Mouse (Mus musculus) heart, adult 2 months (tissue): ENCODE data around the gene Gli2. TPM values are rescaled to one million over a fixed set of nuclear protein-coding genes. Genes with fewer than 3 reads are reported as not detected.

Source experiments
- DNase-seq, 2 experiments: peaks; one replicate each; pipeline ENCODE4 v3.0.0; 2021
- H3K27ac ChIP-seq: fragments of 200-600 bp; 2 replicates; pipeline ENCODE4 v1.8.1; 2022
- H3K27me3 ChIP-seq: fragments of 200-500 bp; 2 replicates; pipeline ENCODE4 v1.6.1; 2012; ENCODE audit warnings: mild to moderate bottlenecking, low read length, inconsistent platforms, mixed read lengths; ENCODE audit not compliant: control insufficient read depth, insufficient read depth
- H3K36me3 ChIP-seq: fragments of 200-500 bp; 2 replicates; pipeline ENCODE4 v1.6.1; 2012; ENCODE audit warnings: low read length, inconsistent platforms; ENCODE audit not compliant: control insufficient read depth, insufficient read depth
- H3K4me1 ChIP-seq: fragments of 200-500 bp; 2 replicates; pipeline ENCODE4 v1.6.1; 2011; ENCODE audit warnings: low read length; ENCODE audit not compliant: control insufficient read depth, insufficient read depth
- H3K4me3 ChIP-seq: fragments of 200-600 bp; 2 replicates; pipeline ENCODE4 v1.8.1; 2022
- H3K79me2 ChIP-seq: fragments of 200-500 bp; replicated peaks from 2 replicates; pipeline ENCODE4 v1.6.1; 2012; ENCODE audit warnings: mild to moderate bottlenecking, inconsistent platforms, low read length, moderate library complexity, mixed read lengths; ENCODE audit not compliant: control insufficient read depth, insufficient read depth
- H3K9ac ChIP-seq: fragments of 200-500 bp; 2 replicates; pipeline ENCODE4 v1.6.1; 2012; ENCODE audit warnings: low read depth, mild to moderate bottlenecking, control low read depth, inconsistent platforms, low read length, mixed read lengths
- CTCF ChIP-seq: fragments of 200-600 bp; IDR thresholded peaks from 2 replicates; pipeline ENCODE4 v1.8.1; 2022; ENCODE audit warnings: antibody characterized with exemption, mild to moderate bottlenecking, moderate library complexity
- EP300 ChIP-seq: fragments of 200-500 bp; IDR thresholded peaks from 2 replicates; pipeline ENCODE4 v1.6.1; 2011; ENCODE audit warnings: low read depth, low read length, control low read depth; ENCODE audit not compliant: insufficient read depth
- POLR2A ChIP-seq: fragments of 200-500 bp; IDR thresholded peaks from 2 replicates; pipeline ENCODE4 v1.6.1; 2011; ENCODE audit warnings: mild to moderate bottlenecking, low read depth, low read length, control low read depth; ENCODE audit not compliant: insufficient read depth
- WGBS: fragments of 180-500 bp; shearing (Covaris S2); methylation state at CpG from one replicate; pipeline ENCODE4 v1.1.7; 2018; 5-methylcytosine and 5-hydroxymethylcytosine counted together
- intact Hi-C: fragments of 180-260 bp; cut with DNase I; formaldehyde crosslinking; loops from one replicate; pipeline ENCODE4 v1.15.1; 2025
- polyA plus RNA-seq: library from polyadenylated mRNA; depleted of rRNA; stranded (reverse); fragments of >200 nt; gene quantifications from 2 replicates; pipeline ENCODE4 v1.2.3, GENCODE M21; 2012
- total RNA-seq, 2 experiments: library from RNA; stranded (reverse); gene quantifications; 2 replicates each; pipeline ENCODE4 v1.2.3; 2021

The Gli2 gene
- total and polyA plus RNA-seq, 3 experiments = 1.0 to 2.6 (median 1.2) TPM

DNA sequence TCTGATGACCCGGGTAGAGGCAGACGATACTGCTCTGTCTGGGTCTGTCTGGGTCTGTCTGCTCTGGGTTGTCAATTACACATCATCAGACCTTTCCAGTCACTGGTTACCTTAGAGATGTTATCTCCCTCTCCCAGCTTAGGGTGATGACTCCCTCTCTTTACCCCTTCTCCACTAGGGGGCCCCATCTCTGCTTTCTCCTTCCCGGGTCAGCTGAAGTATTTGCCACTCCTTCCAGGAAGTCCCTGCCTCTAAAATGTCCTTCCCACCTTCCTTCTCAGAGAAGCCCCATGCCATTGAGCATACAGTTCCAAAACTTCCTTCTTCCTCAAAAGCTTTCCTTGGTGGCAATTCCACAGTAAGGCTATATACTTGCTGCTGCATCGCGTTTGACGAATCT, 21.5 kb upstream of the Gli2 start:
- no peak overlapping the region for H3K9ac ChIP-seq
- no peaks in the 10 kb centered on the region for H3K36me3 ChIP-seq
- H3K4me3 ChIP-seq = no peak overlapping the region
- intact Hi-C loops = no loop called here
- H3K4me1 ChIP-seq = no peaks in the 10 kb centered on the region
- no peak overlapping the region for H3K27ac ChIP-seq
- no peaks in the 10 kb centered on the region for H3K79me2 ChIP-seq
- peaks cover 2% of the 10 kb centered on the region; the same call in 1 of the 2 replicates for H3K27me3 ChIP-seq
- 63% methylated on average over 6 of the region's 6 CpGs for WGBS
- no peak for DNase-seq
- no peak for TF ChIP-seq POLR2A
- peak; percentile 25 for TF ChIP-seq CTCF
- TF ChIP-seq EP300 = no peak

DNA sequence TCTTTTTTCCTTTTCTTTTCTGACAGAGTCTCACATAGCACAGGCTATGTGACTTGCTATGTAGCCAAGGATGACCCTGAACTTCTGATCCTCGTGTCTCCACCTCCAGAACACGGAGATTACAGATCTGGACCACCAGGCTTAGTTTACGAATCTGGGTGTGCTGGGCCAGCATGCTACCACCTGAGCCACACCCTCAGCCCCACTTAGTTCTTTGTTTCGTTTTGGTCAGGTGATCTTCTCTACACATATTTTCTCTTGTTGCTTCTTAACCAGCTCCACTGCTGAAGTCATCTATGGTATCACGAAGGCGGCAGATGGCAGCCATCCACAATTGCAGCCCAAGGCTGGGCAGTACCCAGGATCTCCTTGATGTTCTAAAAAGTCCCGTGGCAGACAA, 20.5 kb upstream of the Gli2 start:
- no peaks in the 10 kb centered on the region for H3K36me3 ChIP-seq
- H3K79me2 ChIP-seq = no peaks in the 10 kb centered on the region
- H3K4me1 ChIP-seq = no peaks in the 10 kb centered on the region
- no peak overlapping the region for H3K9ac ChIP-seq
- no peak overlapping the region for H3K27ac ChIP-seq
- no peak for DNase-seq
- H3K4me3 ChIP-seq = no peak overlapping the region
- H3K27me3 ChIP-seq = 0 out of 2 replicates have a peak, but pooled peaks cover 2% of the 10 kb centered on the region
- WGBS = 88% methylated on average over 7 of the region's 7 CpGs
- intact Hi-C loops = no loop called here
- TF ChIP-seq CTCF = no peak
- no peak for TF ChIP-seq EP300
- TF ChIP-seq POLR2A = no peak

DNA sequence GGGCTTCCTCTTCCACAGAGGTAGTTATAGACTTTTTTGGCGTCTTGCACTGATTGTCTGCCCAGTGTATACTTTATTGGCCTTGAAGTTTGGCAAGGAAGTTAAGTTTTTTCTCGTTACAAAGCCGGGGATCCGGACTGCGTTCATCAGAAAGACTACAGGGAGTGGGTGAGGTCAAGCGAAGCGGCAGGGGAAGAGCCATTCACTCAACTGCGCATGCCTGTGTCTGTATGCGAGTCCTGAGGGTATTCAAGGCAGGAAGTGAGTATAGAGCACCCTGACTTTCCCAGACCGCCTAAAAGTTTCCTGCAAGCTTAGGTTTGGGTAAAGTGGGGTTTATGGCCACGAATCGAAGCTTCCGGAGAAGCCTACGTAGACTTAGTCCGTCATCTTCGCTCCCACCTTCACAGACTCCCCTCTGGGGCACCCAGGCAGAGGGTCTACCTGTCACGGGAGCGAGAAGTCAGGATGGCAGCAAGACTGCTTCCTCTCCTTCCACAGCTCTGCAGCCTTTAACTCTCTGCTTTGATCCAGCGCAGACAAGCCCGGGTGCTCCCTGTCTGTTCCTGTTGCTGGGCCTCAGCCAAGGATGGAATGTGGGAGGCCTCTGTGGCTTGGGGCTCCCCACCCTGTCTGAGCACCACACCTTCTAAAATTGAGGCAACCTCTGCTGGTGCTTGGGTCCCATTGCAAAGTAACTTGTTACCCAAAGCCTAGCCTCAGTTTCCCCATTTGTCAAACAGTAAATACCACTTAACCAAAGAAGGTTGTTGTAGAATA, 11.7 kb upstream of the Gli2 start:
- H3K27me3 ChIP-seq = no peaks in the 10 kb centered on the region
- WGBS = 55% methylated on average over 20 of the region's 20 CpGs
- H3K9ac ChIP-seq = no peak overlapping the region
- H3K4me3 ChIP-seq = no peak overlapping the region
- no peaks in the 10 kb centered on the region for H3K36me3 ChIP-seq
- DNase-seq = peak; percentile 26 to 31
- H3K27ac ChIP-seq = no peak overlapping the region
- no peaks in the 10 kb centered on the region for H3K4me1 ChIP-seq
- no peaks in the 10 kb centered on the region for H3K79me2 ChIP-seq
- no peak for TF ChIP-seq CTCF
- no peak for TF ChIP-seq EP300
- no peak for TF ChIP-seq POLR2A
- intact Hi-C loops = no loop called here

DNA sequence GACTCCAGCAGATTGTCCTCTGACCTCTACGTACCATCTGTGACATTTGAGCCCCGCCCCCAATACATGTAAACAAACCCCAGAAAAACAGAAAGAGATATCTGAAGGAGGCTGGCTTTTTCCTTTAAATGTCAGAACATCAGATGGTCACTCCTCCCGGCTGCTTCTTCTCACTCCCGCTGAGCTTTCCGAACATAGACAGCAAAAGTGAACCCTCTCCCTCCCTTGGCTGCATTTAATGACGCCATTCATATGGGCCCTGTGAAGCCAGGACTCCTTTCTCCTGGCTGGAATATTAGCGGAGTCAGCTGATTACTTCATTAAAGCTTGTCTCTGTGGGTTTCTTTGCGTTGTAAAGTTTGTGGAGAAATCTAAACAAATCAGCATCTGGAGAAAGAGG, 3.1 kb upstream of the Gli2 start:
- 68% methylated on average over 8 of the region's 8 CpGs for WGBS
- DNase-seq = no peak
- intact Hi-C loops = no loop called here
- Histone ChIP-seq H3K4me1 (no peaks in the 10 kb centered on the region), H3K36me3 (no peaks in the 10 kb centered on the region), H3K9ac (no peak overlapping the region), H3K79me2 (no peaks in the 10 kb centered on the region), H3K27ac (no peak overlapping the region), H3K27me3 (peaks cover 11% of the 10 kb centered on the region), H3K4me3 (no peak overlapping the region)
- TF ChIP-seq CTCF = no peak

DNA sequence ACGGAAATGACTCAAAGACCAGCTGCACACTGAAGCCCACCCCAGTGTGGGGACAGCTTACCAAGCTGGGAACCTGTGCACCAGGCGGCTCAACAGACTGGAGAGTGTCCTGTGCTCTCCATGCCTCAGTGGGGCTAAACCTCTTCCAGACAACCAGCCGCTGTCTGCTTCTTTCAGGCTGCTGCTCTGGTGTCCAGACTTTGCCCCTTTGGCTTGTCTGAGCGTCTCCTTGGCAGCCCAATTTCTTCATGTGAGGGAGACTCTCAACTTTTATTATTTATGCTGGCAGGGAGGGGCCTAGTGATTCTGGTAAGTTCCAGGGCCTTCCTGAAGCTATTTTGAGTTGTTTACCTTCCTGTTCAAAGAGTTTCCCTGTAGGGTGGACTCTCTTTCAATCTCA, 2.4 kb upstream of the Gli2 start:
- Histone ChIP-seq H3K36me3 (no peaks in the 10 kb centered on the region), H3K79me2 (no peaks in the 10 kb centered on the region), H3K4me3 (no peak overlapping the region), H3K9ac (no peak overlapping the region), H3K27ac (no peak overlapping the region), H3K27me3 (peaks cover 13% of the 10 kb centered on the region), H3K4me1 (no peaks in the 10 kb centered on the region)
- intact Hi-C loops = no loop called here
- TF ChIP-seq POLR2A (no peak), EP300 (no peak), CTCF (no peak)
- 91% methylated on average over 4 of the region's 4 CpGs for WGBS
- DNase-seq = no peak

DNA sequence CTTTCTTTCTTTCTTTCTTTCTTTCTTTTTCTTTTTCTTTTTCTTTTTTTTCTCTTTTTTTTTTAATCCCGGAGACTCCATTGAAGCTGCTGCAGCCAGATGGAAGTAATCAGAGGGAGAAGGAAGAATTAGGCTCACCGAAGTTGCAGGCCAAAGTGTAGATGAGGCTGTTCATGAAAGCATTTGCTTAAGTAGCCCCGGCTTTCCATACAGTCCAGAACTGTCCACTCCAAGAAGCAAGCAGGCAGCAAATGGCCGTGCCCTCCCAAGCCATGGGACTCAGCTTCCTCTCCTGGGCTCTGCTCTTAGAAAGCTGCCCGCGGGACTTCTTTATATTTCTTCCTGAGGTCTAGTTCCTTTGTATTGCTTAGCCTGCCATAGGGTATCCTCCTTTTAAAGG, 1.0 kb upstream of the Gli2 start:
- Histone ChIP-seq H3K4me3 (no peak overlapping the region), H3K4me1 (no peaks in the 10 kb centered on the region), H3K9ac (no peak overlapping the region), H3K27ac (no peak overlapping the region), H3K79me2 (no peaks in the 10 kb centered on the region), H3K27me3 (peaks cover 13% of the 10 kb centered on the region), H3K36me3 (no peaks in the 10 kb centered on the region)
- intact Hi-C loops = loop anchor here (5.0 kb wide), 1 partner anchor 72 kb away; no protein-coding TSS in a partner anchor
- TF ChIP-seq CTCF = no peak
- TF ChIP-seq EP300 = no peak
- no peak for TF ChIP-seq POLR2A
- no peak for DNase-seq
- 42% methylated on average over 6 of the region's 6 CpGs for WGBS
